Mouse (Mus musculus): ENCODE results near the gene Cdh4.

Cdh4 gene

DNA sequence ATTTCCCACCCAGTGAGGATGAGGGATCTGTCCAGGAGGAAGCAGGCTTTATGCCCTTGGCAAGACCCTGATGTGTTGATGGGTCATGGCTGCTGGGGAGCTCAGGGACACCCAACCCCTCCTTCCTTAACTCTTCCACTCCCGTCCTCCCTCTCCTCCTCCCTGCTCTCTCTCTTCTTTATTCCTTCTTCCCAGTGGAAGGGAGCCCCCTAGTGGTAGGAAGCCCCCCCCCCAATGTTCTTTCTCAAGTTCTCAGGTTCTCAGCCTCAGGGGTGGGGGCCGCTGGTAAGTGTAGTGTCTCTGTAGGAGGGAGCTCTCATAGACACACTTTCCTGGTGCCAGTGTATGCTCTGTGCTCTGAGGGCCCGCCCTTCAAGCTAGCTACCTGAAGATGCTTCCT is 421.0 kb downstream of the Cdh4 start:
- DNase-seq (ENCODE audit: low read depth) = peak; percentile 17

DNA sequence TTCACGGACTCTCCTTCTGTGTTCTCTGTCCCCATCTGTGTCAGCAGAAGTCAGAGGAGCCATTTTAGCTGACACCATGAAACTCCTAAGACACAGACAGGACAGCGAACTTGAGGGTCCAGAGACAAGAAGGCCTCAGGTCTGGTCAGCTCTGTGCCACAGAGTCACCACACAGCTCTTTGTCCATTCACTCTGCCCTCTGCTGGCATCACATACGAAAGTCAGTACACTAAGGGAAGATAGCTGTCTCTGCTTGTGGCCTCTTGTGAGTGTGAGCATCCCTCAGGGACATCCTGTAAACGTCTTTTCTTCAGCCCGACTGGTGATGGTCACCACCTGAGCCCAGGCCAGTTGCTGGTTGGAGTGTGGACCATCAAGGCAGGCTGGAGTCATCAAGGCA is 422.9 kb downstream of the Cdh4 start:
- peak; percentile 13 for DNase-seq (ENCODE audit: low read depth)

DNA sequence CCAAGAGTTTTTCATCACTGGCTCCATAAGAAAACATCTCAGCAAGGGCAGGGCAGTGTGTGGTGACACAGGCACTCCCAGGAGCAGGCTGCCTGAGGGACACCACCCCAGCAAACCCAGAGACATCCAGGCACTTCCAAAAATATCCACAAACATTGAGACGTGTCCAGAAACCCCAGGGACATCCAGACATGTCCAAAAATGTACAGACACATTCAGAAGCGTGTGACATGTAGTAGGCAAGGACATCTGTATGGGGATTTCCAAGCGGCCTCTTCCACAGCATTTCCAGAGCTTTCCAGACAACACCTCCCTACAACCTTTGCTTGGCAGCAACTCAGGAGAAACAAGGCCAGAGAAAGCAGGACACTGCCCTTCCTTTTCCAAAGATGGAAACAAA is 425.4 kb downstream of the Cdh4 start:
- DNase-seq (ENCODE audit: low read depth) = no peak

DNA sequence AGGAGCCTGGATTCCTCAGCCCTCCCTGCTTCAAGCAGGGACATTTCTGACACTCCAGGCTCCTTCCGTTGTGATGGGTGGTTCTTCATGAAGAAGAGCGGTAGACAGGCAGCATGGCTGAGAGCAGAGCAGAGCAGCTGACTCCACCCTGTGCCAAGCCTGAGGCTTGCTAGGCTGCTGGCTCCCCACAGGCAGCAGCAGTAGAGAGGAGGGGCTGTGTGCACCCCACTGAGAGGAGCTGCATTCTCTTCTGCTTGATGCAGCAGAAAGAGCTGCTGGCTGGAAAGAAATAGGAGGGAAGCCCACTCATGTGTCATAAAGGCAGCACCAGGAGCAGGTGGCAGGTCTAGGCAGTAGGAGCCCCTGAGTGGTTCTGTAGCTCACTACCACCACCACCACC is 427.6 kb downstream of the Cdh4 start:
- no peak for DNase-seq (ENCODE audit: low read depth)

DNA sequence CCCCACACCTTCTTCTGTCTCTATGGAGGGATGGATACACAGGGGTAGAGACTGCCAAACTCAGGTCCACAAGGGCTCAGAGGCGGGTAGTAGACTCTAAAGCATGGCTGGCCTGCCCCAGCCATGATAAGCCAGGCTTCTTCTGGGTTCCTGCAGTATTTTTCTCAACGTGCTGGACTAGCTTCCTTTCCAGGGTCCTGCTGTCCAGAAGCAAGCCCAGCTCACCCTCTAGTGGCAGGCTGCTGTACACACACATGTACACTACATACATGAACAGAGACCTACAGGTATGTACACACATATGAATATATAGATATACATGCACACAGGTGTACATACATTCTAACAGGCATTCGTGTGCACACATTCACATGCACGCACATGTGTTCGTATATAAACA is 430.5 kb downstream of the Cdh4 start:
- peak; percentile 43 for DNase-seq (ENCODE audit: low read depth)

DNA sequence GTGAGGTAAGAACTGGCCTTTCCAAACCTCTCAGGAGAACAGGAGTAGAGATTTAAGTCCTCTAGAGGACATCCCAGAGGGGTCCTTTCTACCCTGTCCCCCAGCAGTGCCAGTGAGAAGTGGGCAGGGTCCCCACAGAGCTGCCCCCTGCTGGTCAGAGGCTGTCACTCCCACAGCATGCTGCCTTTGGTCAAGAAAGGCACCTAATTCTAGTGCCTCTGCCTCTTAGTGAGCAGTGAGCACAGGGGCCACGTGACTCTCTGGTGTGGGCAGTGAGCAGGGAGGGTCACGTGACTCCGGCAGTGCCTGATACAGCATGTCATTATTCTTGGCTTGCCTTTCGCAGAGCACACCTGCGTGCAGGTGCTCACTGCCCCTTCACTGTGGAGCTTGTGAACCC is 431.1 kb downstream of the Cdh4 start:
- DNase-seq (ENCODE audit: low read depth) = peak; percentile 41

DNA sequence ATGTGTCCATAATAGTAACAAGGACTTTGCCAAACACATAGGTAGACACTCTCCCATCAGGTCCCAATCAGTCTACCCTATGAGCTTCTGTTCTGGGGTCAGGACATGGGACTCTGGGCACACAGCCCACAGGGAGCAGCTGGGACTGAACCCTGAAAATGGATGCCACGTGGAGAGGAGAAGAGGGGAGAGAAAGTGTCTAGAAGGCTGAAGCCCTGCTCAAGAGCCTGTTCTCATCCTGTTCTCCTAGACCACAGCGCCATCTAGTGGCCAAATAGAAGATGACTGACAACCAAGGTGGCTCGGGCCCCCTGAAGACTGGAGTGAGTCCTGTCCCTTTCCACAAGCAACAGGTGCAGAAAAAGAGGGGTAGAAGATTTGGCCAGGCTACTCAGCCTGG is 432.9 kb downstream of the Cdh4 start:
- peak; percentile 82 for DNase-seq (ENCODE audit: low read depth)

DNA sequence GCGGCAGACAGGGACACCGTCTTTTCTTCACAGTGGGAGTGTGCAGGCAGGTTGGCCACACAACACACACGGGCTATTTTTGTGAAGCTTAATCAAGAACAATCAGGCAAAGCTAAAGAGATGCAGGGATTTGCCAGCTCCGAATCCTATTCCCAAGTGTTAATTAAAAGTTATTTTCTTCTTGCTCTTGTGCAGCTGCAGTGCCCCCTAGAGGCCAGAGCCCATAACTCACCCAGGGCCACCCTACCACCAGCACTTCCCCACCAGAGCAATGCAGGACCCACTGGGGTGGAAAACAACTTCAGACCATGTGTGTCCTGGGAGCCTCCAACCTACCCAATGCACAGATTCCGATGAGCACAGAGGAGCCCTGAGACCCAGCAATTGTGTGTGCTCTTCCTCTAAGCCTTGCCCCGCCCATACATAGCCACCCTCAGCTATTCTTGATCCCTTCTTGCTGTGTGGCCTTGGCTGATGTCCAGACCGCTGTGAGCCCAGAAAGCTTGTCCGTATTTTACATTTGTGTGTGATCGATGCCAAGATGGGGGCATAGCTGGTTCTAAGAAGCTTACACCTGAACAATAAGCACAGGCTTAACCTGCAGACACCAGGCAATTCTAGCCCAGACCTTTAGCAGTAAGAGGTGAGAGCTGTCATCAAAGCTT is 435.5 kb downstream of the Cdh4 start:
- peak; percentile 58 for DNase-seq (ENCODE audit: low read depth)

DNA sequence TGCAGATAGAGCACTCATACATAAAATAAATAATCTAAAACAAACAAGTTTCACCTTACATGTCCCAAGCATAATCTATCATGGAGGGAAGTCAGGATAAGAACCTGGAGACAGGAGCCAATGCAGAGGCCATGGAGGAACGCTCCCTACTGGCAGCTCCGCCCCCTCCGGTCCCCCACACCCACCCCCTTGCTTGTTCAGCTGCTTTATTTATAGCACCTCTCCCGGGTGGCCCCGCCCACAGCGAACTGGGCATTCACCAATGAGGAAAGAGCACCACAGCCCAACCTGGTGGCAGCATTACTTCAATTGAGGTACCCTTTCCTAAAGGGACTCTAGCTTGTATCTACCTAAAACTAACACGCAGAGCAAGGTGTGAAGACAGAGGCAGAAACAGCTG is 442.3 kb downstream of the Cdh4 start:
- DNase-seq (ENCODE audit: low read depth) = no peak

DNA sequence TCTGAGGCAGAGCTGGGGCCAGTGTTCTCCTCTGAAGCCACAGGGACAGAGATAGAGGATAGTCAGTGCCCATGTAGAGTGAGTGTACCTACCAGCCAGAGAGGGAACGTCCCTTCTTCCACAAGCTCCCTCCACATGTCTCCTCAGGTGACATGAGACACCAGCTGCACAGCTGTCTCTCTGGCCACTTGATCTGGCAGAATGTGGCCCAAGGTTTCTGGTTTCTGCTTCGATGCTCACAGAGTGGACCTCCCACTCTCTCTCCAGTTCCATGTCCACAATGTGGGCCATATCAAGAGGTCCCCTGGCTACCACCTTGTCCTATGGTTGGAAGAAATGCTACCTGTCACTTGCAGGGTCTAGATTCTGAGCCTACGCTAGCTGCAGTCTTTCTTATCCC is 448.8 kb downstream of the Cdh4 start:
- DNase-seq (ENCODE audit: low read depth) = no peak

DNA sequence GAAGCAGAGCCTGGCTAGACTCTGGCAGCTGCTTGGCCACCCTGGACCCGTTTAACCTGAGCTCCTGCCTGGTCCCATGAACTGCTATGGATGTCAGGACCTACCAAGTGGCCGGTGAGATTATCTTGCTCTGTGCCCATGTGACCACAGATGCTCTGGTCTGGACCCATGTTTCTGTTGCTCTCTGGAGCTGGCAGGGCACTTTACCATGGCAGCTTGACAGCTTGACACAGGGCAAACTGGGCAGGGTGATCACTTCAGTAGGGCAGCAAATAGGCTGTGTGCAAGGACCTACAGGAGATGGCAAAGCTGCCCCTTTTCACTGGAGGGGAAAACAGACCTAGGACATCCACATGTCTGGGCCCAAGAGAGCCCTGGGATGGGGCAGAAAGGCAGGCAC is 454.7 kb downstream of the Cdh4 start:
- no peak for DNase-seq (ENCODE audit: low read depth)

DNA sequence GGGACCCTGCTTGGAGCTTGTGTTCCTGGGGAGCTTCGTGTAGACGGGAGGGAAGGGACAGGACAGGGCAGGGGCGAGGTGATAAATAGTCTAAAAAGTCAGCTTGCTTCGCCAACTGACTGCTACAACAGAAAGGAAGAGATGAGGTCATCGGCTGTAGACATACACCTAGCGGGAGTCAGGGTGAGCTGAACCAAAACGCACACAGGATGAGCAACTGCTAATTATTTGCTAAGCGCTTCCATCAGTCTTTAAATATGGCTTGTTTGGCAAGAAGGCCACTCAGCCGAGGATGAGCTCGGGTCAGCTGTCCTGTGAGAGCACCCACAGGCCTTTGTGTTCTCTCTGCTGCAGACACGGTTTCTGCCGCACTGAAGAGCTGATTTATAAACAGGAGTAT is 470.7 kb downstream of the Cdh4 start:
- no peak for DNase-seq (ENCODE audit: low read depth)

DNA sequence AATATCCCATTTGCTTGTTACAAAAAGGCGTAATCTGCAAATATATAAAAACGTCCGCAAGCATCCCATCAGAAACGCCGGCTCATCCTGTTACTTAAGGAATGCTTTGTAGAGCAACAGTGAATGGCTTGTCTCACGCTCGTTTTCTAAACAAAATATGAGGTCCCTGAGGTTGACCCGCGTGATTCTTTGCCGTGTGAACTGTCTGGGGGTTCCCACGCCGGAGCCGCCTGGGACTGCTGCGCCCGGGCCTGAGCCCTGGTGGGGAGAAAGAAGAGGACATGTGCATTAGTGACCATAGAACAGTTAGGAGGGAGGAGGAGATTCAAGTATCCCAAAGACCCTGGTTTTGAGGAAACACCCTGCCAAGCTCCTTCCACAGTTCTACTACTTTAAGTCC is 471.1 kb downstream of the Cdh4 start:
- DNase-seq (ENCODE audit: low read depth) = no peak

DNA sequence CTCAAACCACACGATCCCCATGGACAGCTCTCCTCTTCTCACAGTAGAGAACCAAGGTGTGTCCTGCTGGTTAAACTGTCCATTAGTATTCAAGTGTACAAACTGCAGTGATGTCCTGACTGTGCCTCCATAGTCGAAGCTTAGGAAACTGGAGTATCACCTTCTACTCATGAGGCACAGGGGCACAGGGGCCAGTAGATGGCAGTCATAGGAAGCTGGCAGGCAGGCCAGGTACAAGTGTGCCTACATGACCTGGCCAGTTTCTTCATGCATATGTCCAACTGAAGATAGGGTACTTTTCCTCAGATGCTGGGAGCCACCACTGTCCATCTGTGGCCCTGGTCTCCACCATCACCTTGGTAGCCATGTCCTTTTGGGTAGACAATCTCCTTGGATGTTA is 472.0 kb downstream of the Cdh4 start:
- DNase-seq (ENCODE audit: low read depth) = peak; percentile 27

DNA sequence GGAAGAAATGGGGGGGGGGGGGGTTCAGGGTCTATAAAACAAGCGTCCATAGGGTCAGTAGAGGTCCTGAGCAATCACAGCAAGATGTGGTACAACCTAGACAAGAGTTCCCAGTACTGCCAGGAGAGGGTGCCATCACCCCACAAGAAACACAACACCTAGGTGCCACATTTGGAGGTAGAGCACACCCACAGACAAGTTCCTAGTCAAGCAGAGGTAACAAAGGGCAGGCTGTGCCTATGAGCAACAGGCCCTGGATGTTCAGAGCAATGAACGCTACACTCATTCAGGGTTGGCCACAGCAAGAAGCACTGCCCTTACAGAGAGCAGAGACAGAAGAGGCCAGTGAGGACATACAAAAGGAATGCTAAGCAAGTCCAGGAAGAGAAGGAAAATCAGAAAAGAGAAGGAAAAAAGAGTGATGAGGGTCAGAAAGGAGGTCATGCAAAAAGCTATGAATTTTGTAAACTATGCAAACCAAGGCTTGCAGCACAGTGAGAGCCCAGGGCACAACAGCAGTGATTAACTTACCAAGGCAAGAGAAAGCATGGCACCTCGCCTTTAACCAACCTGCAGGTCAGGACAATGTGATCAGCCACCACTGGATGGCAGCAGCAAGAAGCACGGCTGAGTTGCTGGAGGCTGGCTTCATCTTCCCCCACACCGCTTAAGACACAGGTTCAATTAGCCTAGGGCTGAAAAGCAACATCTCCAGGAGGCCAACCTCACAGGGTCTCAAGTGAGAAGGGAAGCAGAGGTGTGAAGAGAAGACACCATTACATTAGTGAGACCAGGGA is 474.8 kb downstream of the Cdh4 start:
- peak; percentile 82 for DNase-seq (ENCODE audit: low read depth)

DNA sequence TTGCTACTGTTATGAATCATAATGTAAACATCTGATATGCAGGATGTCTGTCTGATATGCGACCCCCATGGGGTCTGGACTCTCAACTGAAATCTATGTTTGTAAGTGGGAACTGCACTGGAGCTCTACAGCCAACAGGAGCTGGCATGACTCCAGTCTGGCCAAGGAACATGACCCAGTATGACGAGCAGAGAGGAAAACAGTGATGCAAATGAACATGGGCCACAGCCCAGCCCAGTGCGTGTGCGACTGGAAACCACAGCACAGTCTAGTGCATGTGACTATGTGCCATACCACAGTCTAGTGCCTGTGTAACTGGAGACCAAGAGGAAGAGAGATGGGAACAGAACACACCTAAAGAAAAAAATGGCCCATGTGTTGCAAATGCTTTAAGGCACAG is 477.8 kb downstream of the Cdh4 start:
- peak; percentile 79 for DNase-seq (ENCODE audit: low read depth)

DNA sequence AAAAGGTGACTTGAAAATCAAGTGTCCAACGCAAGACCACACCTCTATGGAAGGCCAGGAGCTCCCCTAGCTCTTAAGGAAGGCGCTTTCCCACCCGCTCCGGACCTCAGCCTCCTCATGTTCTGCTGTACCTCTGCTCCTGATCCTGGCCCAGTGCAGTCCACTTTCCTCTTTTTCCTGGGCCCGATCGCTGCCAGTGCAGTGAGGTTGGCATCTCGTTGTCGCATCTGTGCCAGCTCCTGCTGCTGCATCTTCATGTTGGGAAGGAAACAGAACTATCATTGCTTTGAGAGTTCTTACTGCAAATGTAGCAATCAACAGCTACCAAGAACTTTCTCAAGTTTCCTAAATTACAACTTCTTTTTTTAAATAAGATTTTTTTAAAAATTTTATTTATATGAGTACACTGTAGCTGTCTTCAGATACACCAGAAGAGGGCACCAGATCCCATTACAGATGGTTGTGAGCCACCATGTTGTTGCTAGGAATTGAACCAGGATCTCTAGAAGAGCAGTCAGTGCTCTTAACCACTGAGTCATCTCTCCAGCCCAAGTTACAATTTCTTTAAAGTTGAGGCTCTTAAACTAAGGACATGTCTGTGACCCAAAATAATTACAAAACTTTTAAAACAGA is 478.9 kb downstream of the Cdh4 start:
- peak; percentile 37 for DNase-seq (ENCODE audit: low read depth)

DNA sequence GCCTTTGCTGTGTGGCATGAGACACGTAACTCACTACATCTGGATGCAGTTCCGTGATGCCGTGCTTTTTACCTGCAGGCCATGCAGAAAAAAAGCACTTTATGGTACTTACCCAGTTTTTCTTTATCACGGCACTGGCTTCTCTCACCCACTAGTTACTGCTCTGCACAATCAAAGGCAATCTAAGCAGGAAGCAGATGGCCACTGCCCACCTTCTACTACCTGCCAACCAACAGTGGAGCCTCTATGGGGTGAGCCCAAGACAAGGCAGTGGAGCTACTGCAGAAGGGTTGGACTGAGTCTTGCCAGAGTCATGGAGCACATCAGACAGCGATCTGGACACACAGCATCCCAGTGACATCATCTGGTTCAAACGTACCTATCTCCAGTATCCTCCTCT is 481.8 kb downstream of the Cdh4 start:
- DNase-seq (ENCODE audit: low read depth) = no peak

DNA sequence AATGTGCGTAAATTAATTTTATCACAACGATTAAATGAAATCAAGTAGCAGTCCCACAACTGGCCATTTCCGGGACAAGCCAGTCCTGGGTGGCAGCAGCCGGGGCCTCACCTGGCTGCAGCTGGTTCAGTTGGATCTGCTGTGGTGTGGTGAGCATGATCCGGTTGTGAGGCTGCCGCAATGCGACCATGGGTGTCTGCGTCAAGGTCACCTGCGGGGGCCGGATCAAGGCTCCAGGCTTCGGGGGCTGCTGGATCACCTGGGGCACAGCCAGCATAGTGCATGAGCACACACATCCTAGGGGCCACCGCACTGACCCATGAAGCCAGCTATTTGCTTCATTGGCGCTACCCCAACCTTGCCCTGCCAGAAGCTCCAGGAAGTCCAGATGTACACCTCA is 486.9 kb downstream of the Cdh4 start:
- DNase-seq (ENCODE audit: low read depth) = no peak

DNA sequence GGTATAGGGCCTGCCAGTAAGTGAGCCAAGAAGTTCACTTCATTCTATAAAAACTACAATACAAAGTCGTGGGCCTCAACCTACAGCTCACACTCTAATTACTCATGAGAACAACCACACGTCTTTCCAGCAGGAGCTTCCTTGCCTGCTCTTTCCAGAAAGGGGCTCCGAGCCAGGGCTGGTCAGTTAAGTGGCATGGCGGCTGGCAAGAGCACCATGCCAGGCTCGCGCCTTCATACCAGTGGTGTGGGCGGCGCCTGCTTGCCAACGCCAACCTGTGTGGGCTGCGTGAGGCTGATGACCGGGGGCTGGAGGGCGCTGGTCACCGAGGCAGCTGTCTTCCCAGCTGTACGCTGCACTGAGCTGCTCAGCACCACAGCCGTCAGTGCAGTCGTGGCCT is 489.5 kb downstream of the Cdh4 start:
- DNase-seq (ENCODE audit: low read depth) = no peak

DNA sequence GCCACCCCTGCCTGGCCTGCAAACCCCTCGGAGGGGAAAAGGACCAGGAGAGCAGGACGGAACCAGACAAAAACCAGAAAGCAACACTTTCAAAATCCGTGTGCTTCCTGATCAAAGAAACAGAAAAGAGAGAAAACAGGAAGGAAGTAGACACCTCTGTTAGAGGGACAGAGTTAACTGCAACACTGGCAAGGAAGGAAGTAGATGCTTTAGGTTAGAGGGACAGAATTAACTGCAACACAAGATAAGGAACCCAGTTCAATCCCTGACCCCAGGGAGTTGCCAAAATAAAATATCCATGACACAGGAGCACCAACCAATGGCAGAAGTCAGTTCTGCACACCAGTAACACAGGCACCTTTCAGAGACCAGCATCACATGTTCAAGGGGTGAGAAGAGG is 491.9 kb downstream of the Cdh4 start:
- DNase-seq (ENCODE audit: low read depth) = peak; percentile 54

DNA sequence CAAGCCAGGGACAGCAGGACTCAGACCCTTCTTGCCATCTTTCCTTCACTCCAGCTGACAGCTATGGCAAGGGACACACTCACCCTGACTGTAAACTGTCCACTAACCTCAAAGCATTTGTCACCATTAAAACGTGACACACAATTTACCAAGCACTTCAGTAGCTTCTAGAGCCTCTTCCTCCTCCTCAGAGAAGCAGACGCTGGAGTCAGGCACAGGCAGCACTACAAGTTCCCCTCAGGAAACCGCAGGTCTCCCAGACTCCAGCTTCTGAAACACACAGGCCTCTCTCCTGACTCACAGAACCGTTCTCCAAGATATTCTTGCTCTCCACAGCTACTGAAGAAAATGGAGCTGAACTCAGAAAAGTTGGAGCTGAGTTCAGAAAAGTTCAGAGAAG is 494.9 kb downstream of the Cdh4 start:
- peak; percentile 75 for DNase-seq (ENCODE audit: low read depth)

DNA sequence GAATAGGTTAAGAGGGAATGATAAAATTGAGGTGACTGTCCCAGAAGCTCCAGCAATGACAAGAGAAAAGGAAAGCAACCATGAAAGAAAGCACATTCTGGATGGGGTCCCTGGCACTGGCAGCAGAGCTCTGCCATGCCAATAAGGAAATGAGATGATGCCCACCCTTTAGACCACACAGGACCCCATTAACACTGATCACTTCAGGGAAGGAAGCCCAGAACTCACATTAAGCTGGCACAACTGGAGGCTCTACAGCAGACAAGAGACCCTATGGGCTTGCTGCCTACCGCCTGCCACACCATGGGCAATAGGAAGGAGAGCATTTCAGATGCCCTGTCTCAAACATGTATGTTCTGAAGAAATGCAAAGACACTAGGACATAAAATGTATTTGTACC is 499.5 kb downstream of the Cdh4 start:
- no peak for DNase-seq (ENCODE audit: low read depth)

Data from 416B (cell line).